Mouse (Mus musculus): ENCODE measurements around the gene Atg4c. TPM values are rescaled to one million over a fixed set of nuclear protein-coding genes. Genes with fewer than 3 reads are reported as not detected.

The Atg4c gene
- polyA plus RNA-seq, 1 experiment from 2014 or later, result 8.1 TPM

DNA sequence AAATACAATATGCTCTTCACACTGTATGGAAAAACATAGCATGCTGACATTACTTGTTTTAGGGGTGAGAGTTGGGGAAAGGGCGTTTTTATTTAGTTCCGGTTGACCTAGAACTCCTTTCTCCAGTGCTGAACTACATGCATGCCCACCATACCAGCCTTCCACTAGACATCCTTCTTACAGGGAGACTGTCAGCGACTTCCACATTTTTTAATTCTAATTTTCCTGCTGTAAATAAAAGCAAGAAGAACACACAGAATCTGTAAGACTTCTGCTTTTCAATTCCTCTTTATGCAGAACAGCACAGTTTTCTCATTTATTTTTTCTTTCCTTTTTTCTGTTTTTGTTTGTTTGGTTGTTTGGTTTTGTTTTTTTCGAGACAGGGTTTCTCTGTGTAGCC lies 16.5 kb upstream of the Atg4c start:
- Histone ChIP-seq H3K9me3 (ENCODE audit: low read length) (no peaks in the 10 kb centered on the region), H3K27ac (ENCODE audit: low read length) (no peak overlapping the region), H3K4me3 (ENCODE audit: low read depth, low read length) (no peak overlapping the region), H3K4me1 (ENCODE audit: insufficient read depth, low read depth, low read length) (no peaks in the 10 kb centered on the region), H3K27me3 (replicated peaks; ENCODE audit: insufficient read depth, low read length) (no peaks in the 10 kb centered on the region), H3K9ac (replicated peaks; ENCODE audit: low read depth) (no peak overlapping the region), H3K4me2 (replicated peaks; ENCODE audit: low read depth, low read length) (no peak overlapping the region), H3K36me3 (ENCODE audit: insufficient read depth, low read length) (no peaks in the 10 kb centered on the region)
- DNase-seq (ENCODE audit: low spot score) (no peak), ATAC-seq (no peak)
- WGBS, result 77% methylated on average over 4 of the region's 4 CpGs
- TF ChIP-seq EP300 (IDR thresholded peaks at IDR 0.05) (no peak), CTCF (IDR thresholded peaks at IDR 0.05) (no peak)

- no peak overlapping the region for H3K4me3 ChIP-seq (ENCODE audit: low read depth, low read length)
- H3K4me1 ChIP-seq (ENCODE audit: insufficient read depth, low read depth, low read length), result no peaks in the 10 kb centered on the region
- H3K9me3 ChIP-seq (ENCODE audit: low read length), result no peaks in the 10 kb centered on the region
- no peak overlapping the region for H3K9ac ChIP-seq (replicated peaks; ENCODE audit: low read depth)
- H3K27ac ChIP-seq (ENCODE audit: low read length), result no peak overlapping the region
- no peaks in the 10 kb centered on the region for H3K27me3 ChIP-seq (replicated peaks; ENCODE audit: insufficient read depth, low read length)
- H3K36me3 ChIP-seq (ENCODE audit: insufficient read depth, low read length), result no peaks in the 10 kb centered on the region
- 75% methylated on average over 5 of the region's 5 CpGs for WGBS
- ATAC-seq, result no peak
- no peak overlapping the region for H3K4me2 ChIP-seq (replicated peaks; ENCODE audit: low read depth, low read length)
- no peak for DNase-seq (ENCODE audit: low spot score)
- TF ChIP-seq CTCF (IDR thresholded peaks at IDR 0.05) (no peak), EP300 (IDR thresholded peaks at IDR 0.05) (no peak)
Measured at GRCm38 (mm10) chr4:99178851-99179250, 14.9 kb upstream of the Atg4c start.

- H3K4me1 ChIP-seq (ENCODE audit: insufficient read depth, low read depth, low read length), result no peaks in the 10 kb centered on the region
- no peak overlapping the region for H3K9ac ChIP-seq (replicated peaks; ENCODE audit: low read depth)
- H3K4me2 ChIP-seq (replicated peaks; ENCODE audit: low read depth, low read length), result no peak overlapping the region
- no peaks in the 10 kb centered on the region for H3K36me3 ChIP-seq (ENCODE audit: insufficient read depth, low read length)
- ATAC-seq (no peak), DNase-seq (ENCODE audit: low spot score) (no peak)
- 62% methylated on average over 21 of the region's 21 CpGs for WGBS
- no peaks in the 10 kb centered on the region for H3K9me3 ChIP-seq (ENCODE audit: low read length)
- H3K27me3 ChIP-seq (replicated peaks; ENCODE audit: insufficient read depth, low read length), result no peaks in the 10 kb centered on the region
- no peak overlapping the region for H3K4me3 ChIP-seq (ENCODE audit: low read depth, low read length)
- H3K27ac ChIP-seq (ENCODE audit: low read length), result no peak overlapping the region
- TF ChIP-seq EP300 (IDR thresholded peaks at IDR 0.05), result no peak
- TF ChIP-seq CTCF (IDR thresholded peaks at IDR 0.05), result no peak
Measured at GRCm38 (mm10) chr4:99179446-99180120, 14.2 kb upstream of the Atg4c start.

DNA sequence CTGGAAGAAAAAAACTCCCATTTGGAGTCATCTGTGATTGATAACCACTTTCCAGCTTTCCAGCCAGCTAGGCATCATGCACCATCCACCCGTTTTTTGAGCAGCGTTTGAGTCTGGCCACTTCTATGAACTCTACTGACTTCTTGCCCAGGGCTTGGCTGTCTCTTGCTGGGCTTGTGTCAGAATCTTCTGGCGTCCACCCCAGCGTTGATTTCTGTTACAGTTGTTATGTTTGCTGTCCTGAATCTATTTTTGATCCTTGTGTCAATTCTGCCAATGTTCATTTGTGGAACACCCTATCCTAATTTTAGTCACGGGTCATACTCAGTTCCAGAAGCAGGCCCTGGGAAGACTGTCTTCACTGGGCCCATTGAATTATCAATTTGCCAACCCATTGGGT lies 12.8 kb upstream of the Atg4c start:
- Histone ChIP-seq H3K4me2 (replicated peaks; ENCODE audit: low read depth, low read length) (no peak overlapping the region), H3K9ac (replicated peaks; ENCODE audit: low read depth) (no peak overlapping the region), H3K27ac (ENCODE audit: low read length) (no peak overlapping the region), H3K4me1 (ENCODE audit: insufficient read depth, low read depth, low read length) (no peaks in the 10 kb centered on the region), H3K27me3 (replicated peaks; ENCODE audit: insufficient read depth, low read length) (no peaks in the 10 kb centered on the region), H3K4me3 (ENCODE audit: low read depth, low read length) (no peak overlapping the region), H3K9me3 (ENCODE audit: low read length) (no peaks in the 10 kb centered on the region), H3K36me3 (ENCODE audit: insufficient read depth, low read length) (no peaks in the 10 kb centered on the region)
- WGBS, result 56% methylated on average over 5 of the region's 5 CpGs
- TF ChIP-seq CTCF (IDR thresholded peaks at IDR 0.05) (no peak), EP300 (IDR thresholded peaks at IDR 0.05) (no peak)
- ATAC-seq, result peak; percentile 41; the same call in 1 of the 2 replicates
- peak; percentile 21 for DNase-seq (ENCODE audit: low spot score)

GRCm38 (mm10) chr4:99181739-99182419 lies 11.9 kb upstream of the Atg4c start:
- Histone ChIP-seq H3K36me3 (ENCODE audit: insufficient read depth, low read length) (no peaks in the 10 kb centered on the region), H3K4me3 (ENCODE audit: low read depth, low read length) (no peak overlapping the region), H3K9ac (replicated peaks; ENCODE audit: low read depth) (no peak overlapping the region), H3K4me2 (replicated peaks; ENCODE audit: low read depth, low read length) (no peak overlapping the region), H3K27me3 (replicated peaks; ENCODE audit: insufficient read depth, low read length) (no peaks in the 10 kb centered on the region), H3K4me1 (ENCODE audit: insufficient read depth, low read depth, low read length) (no peaks in the 10 kb centered on the region), H3K27ac (ENCODE audit: low read length) (no peak overlapping the region), H3K9me3 (ENCODE audit: low read length) (no peaks in the 10 kb centered on the region)
- TF ChIP-seq EP300 (IDR thresholded peaks at IDR 0.05) (no peak), CTCF (IDR thresholded peaks at IDR 0.05) (no peak)
- WGBS, result 60% methylated on average over 9 of the region's 9 CpGs
- no peak for DNase-seq (ENCODE audit: low spot score)
- no peak for ATAC-seq

DNA sequence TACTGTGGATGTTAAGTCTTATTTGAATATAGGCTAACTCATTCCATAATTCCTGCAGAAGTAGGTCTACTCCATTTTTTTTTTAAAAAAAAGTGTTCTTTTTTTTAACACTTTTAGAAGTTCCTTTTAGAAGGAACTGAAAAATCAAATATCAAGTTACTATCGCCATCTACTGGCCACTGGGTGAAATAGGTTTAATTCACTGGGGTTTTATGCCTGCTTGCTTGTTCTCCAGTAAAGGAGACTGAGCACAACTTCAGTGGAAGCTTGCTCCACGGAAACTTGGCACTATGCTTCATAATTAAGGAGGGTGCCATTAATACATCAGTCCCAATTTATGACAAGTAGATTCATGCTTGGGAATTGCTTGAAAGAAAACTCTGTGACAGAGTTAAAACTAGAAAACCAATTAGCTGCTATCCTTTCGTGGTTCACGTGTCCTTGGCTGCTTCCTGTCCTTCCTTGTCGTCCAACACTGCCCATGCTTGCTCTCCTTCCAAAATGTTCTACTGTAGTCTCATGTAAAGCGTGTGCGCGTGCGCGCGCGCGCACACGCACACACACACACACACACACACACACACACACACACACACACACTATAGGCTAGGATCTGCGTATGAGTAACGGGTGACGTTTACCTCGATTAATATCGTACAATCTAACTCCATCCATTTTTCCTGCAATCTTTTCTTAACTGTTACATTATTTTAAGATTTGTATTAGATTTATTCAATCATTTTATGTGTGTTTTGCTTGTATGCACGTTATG lies 10.9 kb upstream of the Atg4c start:
- 68% methylated on average over 20 of the region's 20 CpGs for WGBS
- Histone ChIP-seq H3K9me3 (ENCODE audit: low read length) (no peaks in the 10 kb centered on the region), H3K27ac (ENCODE audit: low read length) (no peak overlapping the region), H3K36me3 (ENCODE audit: insufficient read depth, low read length) (no peaks in the 10 kb centered on the region), H3K9ac (replicated peaks; ENCODE audit: low read depth) (no peak overlapping the region), H3K4me1 (ENCODE audit: insufficient read depth, low read depth, low read length) (no peaks in the 10 kb centered on the region), H3K4me2 (replicated peaks; ENCODE audit: low read depth, low read length) (no peak overlapping the region), H3K27me3 (replicated peaks; ENCODE audit: insufficient read depth, low read length) (no peaks in the 10 kb centered on the region), H3K4me3 (ENCODE audit: low read depth, low read length) (no peak overlapping the region)
- DNase-seq (ENCODE audit: low spot score) (peak; percentile 90), ATAC-seq (no peak)
- no peak for TF ChIP-seq EP300 (IDR thresholded peaks at IDR 0.05)
- TF ChIP-seq CTCF (IDR thresholded peaks at IDR 0.05), result peak; percentile 74
